Mouse (Mus musculus): ENCODE measurements at regions not wholly inside any gene's neighbourhood (a gene's known extent, or its start where the extent isn't known, plus 50 kb on each side); places are given as distances from the start of the nearest gene placed in this dataset.
"Not testable (repeated sequence)": the region's sequence is repeated elsewhere in the genome, so short reads cannot be mapped to it uniquely, and the experiment has no call there.

DNA sequence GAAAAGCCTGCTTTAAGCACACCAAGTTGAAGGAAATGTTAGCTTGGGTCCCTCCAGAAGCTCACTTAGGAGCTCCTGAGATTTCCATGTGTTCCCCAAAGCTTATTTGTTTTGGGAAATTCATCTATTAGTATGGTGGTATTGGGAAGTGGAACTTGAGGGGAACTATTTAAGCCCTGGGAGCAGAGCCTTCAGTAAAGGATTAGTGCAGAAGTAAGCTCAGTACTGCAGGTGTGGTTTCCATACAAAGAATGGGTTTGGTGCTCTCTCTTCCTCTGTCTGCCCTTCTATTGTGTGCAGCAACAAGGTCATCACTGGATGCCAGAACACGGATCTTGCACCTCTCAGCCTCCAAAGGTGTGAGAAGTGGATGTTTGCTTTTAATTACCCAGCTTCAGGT is 57.2 kb downstream of the Foxa2 start:
- no peak for DNase-seq (ENCODE audit: low read depth, low spot score)

DNA sequence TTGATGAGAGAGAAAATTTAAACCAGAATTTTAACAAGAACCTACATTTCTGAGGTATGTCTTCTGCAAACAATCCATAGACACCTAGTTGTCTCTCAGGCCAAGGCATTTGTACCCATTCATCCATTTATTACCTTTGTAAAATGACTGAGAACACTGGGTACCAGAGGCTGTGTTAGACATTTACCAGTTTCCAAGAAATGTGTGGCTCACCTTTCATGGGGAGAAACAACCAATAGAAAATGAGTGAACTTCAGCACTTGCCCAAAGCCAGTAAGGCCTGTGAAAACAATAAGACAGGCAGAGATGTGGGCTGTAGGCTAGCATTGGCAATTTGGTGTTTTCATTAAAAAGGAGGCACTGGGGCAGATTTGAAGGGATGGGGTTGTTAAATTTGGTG is 58.2 kb downstream of the Foxa2 start:
- DNase-seq (ENCODE audit: low read depth, low spot score), result no peak

DNA sequence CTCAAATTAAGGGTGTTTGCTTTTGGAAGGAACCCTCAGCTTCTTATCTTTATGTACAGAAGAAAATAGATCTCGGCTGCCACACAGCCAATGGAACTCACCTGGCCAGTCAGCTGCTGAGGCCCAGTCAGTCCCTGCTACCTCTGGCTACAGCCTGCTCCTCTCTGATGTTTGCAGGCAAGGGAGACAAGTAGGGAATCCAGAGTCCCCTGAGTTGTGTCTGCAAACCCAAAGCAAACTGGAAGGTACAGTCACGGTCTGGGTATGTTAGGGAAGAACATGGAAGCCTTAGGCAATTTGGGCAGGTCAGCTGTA is 61.6 kb downstream of the Foxa2 start:
- DNase-seq (ENCODE audit: low read depth, low spot score), result no peak

DNA sequence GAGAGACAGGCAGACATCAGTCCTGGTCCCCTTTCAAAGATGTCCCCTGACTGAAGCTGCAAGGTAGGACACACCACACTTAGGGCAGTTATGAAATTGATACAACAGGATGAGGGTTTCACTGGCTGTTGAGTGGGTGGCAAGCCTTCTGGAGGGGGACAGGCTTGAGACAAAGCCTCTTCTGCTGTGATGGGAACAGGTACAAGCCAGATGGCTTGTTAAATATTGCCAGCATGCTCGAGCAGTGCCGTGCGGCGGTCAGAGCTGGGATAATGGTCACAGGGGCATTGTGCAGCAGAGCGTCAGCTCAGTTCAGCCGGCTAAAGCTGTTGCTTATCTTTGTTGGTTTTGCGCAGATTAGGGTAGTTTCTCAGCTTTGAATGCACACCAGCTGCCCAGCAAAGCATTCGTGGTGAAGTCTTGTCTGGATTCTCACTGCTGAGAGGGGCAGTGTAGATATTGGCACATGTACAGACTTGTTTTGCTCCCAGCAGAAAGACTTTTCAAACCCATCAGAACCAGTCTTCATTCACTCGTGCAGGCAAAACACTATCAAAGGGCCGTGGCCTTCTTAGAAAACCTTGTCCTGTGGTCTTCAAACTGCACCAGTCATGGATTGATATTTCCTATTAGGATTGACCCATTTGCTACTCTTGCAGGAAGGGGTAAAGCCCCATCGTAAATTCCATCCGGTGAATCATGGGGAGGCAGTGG is 62.1 kb downstream of the Foxa2 start:
- no peak for DNase-seq (ENCODE audit: low read depth, low spot score)

DNA sequence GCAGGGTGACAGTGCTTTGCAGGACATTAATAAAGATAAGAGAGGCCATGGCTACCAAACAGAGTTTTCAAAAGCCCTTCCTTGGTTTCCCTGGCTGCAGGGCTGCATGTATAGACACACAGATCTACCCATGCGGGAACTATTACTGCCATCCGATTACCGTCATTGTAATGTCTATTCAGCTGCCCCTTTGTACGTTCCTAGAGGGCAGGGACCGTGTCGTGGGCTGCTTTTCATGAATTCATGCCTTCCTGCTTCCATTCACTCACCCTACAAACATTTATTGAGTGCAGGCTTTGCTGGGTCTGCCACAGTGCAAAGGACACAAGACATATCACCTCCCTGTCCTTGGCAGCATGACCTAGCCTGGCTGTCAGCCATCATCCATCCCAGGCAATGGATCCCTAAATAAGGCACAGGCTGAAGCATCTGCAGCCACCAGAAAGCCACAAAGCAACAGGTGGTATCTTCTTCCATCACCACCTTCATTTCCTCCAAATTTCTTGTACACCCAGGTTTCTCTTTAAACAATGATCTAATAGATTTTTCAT is 65.8 kb downstream of the Foxa2 start:
- no peak for DNase-seq (ENCODE audit: low read depth, low spot score)

DNA sequence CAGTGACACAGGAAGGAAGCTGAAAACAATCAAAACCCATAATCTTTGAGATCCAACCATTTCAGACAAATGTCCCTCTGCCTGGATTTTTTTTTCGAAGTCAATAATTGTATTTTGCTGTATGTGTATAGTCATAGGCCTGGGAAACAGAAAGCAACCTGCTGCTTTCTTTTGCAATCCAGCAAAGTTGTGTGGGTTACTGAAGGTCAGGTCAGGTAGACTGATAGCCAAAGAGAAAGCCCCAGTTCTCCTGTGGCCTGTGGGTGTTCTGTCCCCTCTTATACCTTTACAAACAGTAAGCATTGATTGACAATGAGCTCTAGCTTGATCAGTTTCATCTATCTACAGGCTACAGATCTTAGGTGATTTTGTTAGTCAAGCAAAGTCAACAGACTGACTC is 66.4 kb downstream of the Foxa2 start:
- DNase-seq (ENCODE audit: low read depth, low spot score), result no peak

- DNase-seq (ENCODE audit: low read depth, low spot score), result no peak
Measured at GRCm38 (mm10) chr2:147979660-147980364, 67.0 kb downstream of the Foxa2 start.

DNA sequence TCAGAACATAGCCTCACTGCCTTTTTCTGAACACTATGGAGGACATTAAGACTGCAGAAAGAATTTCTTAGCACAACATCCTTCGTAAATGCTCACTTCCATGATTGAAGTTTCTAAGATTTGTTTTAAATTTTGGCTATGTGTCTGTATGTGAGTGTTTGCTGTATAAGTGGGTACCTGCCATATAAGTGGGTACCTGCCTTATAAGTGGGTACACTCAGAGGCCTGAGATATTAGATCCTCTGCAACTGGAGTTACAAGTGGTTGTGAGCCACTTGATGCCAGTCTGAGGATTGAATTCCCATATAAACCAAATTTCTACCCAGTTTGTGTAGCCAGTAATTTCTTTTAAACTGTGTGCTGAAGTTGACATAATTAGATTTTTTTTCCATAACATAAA is 67.8 kb downstream of the Foxa2 start:
- no peak for DNase-seq (ENCODE audit: low read depth, low spot score)

DNA sequence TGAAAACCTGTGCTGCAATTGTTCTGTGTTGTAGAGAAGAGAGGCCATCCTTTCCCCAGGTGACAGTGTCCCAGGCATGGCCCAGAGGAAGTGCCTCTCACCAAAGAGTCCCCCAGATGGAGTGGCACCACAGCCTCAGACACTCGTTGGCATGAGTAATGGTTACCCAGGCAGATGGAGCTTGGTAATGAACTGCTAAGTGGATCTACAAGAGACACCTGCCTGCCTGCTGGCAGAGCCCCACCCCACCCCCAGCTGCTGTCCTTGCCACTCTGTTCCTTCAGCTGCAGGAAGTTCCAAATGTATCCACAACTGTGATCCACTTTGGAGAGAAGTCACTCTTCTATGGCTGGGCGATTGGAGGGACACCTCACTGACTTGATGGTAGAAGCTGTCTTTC is 72.0 kb downstream of the Foxa2 start:
- DNase-seq (ENCODE audit: low read depth, low spot score), result no peak

DNA sequence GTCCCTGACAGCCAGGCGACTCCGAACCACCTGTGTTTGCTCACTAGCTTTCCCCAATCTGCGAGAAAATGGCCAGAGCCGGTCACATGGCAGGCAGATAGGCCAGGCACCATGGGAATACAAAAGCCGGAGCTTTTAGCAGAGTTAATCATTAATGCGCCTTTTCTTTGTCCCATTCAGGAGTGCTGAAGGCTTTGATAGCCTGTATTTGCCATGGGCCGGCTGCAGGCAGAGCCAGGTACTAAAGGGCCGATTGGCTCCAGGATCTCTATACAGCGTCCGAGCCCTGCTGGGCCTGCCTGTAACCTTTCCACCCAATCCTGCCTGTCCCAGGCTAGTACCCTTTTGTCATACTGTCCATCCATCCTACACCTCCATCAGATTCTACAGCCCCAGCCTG is 78.1 kb downstream of the Foxa2 start:
- peak; percentile 84 for DNase-seq (ENCODE audit: low read depth, low spot score)

DNA sequence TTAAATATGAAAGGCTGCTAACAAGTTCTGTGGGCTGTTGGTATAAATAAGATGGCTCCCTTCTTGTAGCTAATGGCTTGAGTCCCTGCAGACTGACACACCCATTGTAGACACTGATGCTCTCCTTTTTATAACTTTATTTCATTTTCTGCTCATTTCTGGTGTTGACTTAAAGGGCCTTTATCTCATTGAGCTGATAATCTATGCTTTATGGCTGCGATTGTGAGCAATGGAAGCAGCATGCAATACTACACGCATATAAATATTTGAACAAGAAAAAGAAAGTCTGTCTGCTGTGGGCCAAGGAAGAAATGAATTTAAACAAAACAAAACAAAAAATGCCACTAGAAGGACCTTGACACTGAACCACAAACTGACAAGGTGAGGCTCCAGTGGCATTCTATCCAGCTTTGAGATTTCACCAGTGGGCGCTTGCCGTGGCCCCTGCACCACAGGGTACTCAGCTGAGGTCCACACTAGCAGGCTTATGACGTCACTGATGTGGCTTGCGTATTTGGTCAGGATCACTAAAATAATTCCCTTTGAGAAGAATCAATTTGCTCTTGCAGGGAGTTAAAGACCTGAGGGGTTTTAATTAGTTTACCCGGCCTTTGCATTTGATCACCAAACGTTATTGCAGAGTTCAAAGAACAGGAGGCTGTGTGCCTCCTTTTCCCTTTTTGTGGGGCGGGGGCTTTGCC is 78.8 kb downstream of the Foxa2 start:
- DNase-seq (ENCODE audit: low read depth, low spot score), result no peak

DNA sequence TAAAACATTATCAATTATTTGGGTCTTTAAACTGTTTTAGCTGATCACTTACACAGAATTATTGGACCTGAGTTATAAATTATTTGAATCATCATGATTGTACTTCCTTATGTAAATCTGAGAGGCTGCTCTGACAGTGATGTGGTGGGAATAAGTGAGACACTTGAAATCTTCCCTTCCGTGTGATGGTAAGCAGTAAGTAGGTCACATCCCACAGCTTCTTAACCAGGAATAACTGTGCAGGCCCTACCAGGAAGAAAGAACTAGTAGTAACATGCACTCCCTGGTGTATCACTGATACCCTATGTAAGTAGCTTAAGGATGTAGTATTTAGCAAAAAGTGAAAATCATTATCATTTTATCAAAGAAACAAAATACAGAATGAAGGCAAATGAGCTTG is 83.5 kb downstream of the Foxa2 start:
- not testable (repeated sequence) for DNase-seq (ENCODE audit: low read depth, low spot score)

DNA sequence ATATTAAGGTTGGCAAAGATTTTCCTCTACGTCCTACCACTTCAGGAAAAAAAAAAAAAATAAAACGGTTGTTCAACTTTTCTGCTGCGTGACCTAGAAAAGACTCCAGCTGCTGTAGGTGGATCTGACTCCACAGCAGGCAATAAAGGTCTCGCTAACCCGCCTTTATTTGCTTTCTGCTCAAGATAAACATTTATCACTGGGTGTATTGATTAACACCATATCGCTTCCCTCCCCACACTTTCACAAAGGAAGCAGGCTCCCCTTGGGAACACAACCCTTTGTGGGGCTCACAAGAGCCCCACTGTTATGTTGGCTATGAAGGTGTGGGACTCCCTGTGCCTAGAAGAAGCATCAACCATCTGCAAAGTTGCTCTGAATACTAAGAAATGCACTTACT is 85.1 kb downstream of the Foxa2 start:
- no peak for DNase-seq (ENCODE audit: low read depth, low spot score)

- DNase-seq (ENCODE audit: low read depth, low spot score), result no peak
Measured at GRCm38 (mm10) chr2:147954183-147954582, 92.6 kb downstream of the Foxa2 start.

GRCm38 (mm10) chr2:147951233-147951632 is 95.5 kb downstream of the Foxa2 start:
- DNase-seq (ENCODE audit: low read depth, low spot score), result no peak

- no peak for DNase-seq (ENCODE audit: low read depth, low spot score)
Measured at GRCm38 (mm10) chr2:147944171-147945040, 102.4 kb downstream of the Foxa2 start.

GRCm38 (mm10) chr2:147942591-147942990 is 104.2 kb downstream of the Foxa2 start:
- DNase-seq (ENCODE audit: low read depth, low spot score), result no peak

DNA sequence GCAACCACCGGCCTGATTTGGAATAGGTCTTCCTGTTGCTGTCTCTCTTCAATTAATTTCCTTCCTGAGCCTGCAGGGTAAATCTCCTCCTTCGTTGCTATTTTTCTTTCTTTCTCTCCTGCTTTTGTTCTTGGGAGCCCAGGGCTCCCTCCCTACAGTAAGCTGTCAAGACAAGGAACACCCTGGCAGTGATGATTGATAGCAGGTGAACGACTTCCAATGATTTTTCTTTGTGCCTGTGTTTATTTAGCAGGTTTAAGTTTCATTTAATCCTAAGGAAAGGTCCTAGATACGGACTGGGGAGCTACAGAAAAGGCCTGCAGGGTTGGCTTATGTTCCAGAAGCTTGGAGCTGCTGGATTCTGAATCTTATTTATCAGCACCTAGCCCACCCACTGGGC is 105.5 kb downstream of the Foxa2 start:
- no peak for DNase-seq (ENCODE audit: low read depth, low spot score)

GRCm38 (mm10) chr2:147932494-147932893 is 114.3 kb downstream of the Foxa2 start:
- no peak for DNase-seq (ENCODE audit: low read depth, low spot score)

DNA sequence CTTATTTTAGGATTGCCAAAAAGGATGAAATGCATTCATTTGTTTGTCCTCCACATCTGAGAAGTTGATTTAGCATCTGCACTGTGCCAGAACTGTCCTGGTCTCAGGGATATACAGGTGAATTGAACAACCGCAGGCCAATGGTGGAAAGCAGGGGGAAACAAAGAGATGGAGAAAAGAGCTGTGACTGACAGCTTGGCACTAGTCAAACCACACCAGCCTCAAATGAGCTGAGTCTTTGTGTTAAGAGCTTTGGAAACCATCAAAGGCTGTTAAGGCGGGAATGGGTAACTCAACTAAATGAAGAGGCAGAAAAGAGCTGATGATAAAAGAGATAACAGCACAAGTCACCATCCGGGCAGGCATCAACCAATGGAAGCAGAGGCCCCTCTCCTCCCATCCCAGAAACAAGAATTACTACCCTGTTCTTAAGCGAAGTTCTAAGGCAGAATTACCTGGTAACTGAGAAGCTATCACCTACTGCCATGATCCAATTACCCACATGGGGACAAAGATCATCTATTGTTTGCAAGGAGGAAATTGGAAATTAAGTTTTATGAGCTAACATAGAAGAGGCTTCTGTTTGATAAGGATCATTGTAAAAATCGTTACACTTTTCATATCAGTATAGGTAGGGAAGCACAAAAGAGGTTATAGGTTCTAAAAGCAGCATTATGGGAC is 117.6 kb downstream of the Foxa2 start:
- no peak for DNase-seq (ENCODE audit: low read depth, low spot score)

All from ZHBTc4 (cell line).